Mouse (Mus musculus) lung, embryonic 16.5 days (tissue): ENCODE measurements around the gene Pla2g4a. TPM values are rescaled to one million over a fixed set of nuclear protein-coding genes. Genes with fewer than 3 reads are reported as not detected.

Source experiments
- ATAC-seq: fragments of 200-750 bp; cut with Nextera tagmentation; 2 replicates; pipeline ENCODE4 v1.8.0; 2017; ENCODE audit warnings: low read depth, mild to moderate bottlenecking, moderate library complexity
- H3K27ac ChIP-seq: fragments of 300-500 bp; sonication (generic); 2 replicates; pipeline ENCODE4 v1.5.1; 2014; ENCODE audit warnings: mild to moderate bottlenecking, control low read depth, low read length
- H3K27me3 ChIP-seq: fragments of 300-500 bp; sonication (generic); 2 replicates; pipeline ENCODE4 v1.6.1; 2014; ENCODE audit warnings: low read depth, low read length, mixed read lengths; ENCODE audit not compliant: control insufficient read depth, insufficient read depth
- H3K36me3 ChIP-seq: fragments of 300-500 bp; sonication (generic); 2 replicates; pipeline ENCODE4 v1.6.1; 2014; ENCODE audit warnings: low read length; ENCODE audit not compliant: control insufficient read depth, insufficient read depth
- H3K4me1 ChIP-seq: fragments of 300-500 bp; sonication (generic); replicated peaks from 2 replicates; pipeline ENCODE4 v1.6.1; 2014; ENCODE audit warnings: low read length, mixed read lengths; ENCODE audit not compliant: control insufficient read depth, insufficient read depth
- H3K4me2 ChIP-seq: fragments of 300-500 bp; sonication (generic); 2 replicates; pipeline ENCODE4 v1.6.1; 2014; ENCODE audit warnings: low read depth, low read length, control low read depth
- H3K4me3 ChIP-seq: fragments of 300-500 bp; sonication (generic); 2 replicates; pipeline ENCODE4 v1.5.1; 2014; ENCODE audit warnings: mild to moderate bottlenecking, low read length, control low read depth
- H3K9ac ChIP-seq: fragments of 300-500 bp; sonication (generic); 2 replicates; pipeline ENCODE4 v1.6.1; 2014; ENCODE audit warnings: low read length, control low read depth
- H3K9me3 ChIP-seq: fragments of 300-500 bp; sonication (generic); 2 replicates; pipeline ENCODE4 v1.6.1; 2016; ENCODE audit warnings: low read length; ENCODE audit not compliant: control insufficient read depth
- WGBS: fragments of 180-500 bp; shearing (Covaris S2); extraction: QIAGEN DNeasy Blood & Tissue Kit; methylation state at CpG from one replicate; pipeline ENCODE4 v1.1.7; 2014; 5-methylcytosine and 5-hydroxymethylcytosine counted together
- polyA plus RNA-seq: library from polyadenylated mRNA; unstranded; fragments of >200 nt; fragmentation: Nextera tagmentation; extraction: Ambion mirVana; gene quantifications from 2 replicates; pipeline ENCODE4 v1.2.1, GENCODE M21; 2015

Gene Pla2g4a
- polyA plus RNA-seq, 1 experiment from 2014 or later: 14.4 TPM

DNA sequence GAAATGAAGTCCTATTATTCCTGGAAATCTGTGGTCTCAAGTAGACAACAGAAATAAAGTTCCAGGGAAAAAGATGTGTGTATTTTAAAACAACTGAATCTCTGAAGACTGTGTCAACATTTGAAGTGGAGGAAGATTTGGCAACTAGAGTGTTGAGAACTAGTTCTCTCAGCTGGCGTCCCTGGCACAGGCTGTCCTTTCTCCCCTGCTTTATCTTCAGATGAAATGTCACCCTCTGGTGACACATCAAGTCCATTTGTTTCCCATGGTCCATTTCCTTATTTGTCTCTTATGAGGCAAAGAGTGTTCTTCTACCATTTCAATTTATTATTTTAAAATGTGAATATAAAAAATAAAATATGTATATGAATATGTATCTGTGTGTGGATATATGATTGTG lies 89.5 kb downstream of the Pla2g4a start:
- Histone ChIP-seq H3K36me3 (no peaks in the 10 kb centered on the region), H3K27me3 (no peaks in the 10 kb centered on the region), H3K4me2 (no peak overlapping the region), H3K27ac (no peak overlapping the region), H3K9me3 (no peaks in the 10 kb centered on the region), H3K4me3 (no peak overlapping the region), H3K4me1 (no peaks in the 10 kb centered on the region), H3K9ac (no peak overlapping the region)
- ATAC-seq: no peak
- 52% methylated on average over 1 of the region's 1 CpGs for WGBS

DNA sequence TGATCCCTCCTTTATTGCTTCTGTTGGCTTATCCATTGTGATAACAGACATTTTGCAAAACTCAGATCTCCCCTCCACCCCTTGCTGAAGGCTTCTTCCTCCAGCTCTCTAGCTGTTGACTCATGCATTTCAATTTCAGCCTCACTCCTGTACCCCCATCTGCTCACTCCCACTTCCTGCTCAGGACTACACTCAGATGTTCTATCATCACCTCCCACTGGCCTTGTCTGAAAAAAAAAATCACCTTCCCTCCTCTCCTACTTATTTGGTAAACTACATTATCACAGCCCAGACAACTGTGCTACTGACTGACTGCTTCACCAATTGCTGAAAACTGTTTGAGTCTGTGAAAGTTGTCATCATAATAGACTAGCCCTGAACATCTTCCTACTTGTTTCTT lies 93.8 kb downstream of the Pla2g4a start:
- Histone ChIP-seq H3K4me1 (no peaks in the 10 kb centered on the region), H3K27ac (no peak overlapping the region), H3K27me3 (no peaks in the 10 kb centered on the region), H3K9ac (no peak overlapping the region), H3K36me3 (no peaks in the 10 kb centered on the region), H3K9me3 (no peaks in the 10 kb centered on the region), H3K4me2 (no peak overlapping the region), H3K4me3 (no peak overlapping the region)
- no peak for ATAC-seq

DNA sequence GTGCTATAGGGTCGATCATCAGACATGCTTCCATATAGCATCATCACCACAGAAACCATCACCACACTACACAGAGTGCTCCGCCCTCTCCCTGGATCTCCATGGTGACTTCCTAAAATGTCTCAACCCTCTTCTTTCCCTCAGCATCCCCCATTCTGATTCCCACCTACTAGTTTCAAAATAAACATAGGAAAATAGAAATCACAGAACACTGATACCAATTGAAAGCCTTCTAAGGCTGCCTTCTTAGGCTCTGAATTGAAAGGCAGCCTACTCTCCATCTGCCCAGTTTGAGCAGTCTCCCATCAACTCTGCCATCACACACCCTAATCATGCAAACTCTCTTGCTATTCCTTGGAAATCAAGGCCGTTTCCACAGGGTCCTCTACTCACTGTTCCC lies 94.9 kb downstream of the Pla2g4a start:
- ATAC-seq: no peak
- Histone ChIP-seq H3K27ac (no peak overlapping the region), H3K27me3 (no peaks in the 10 kb centered on the region), H3K9me3 (no peaks in the 10 kb centered on the region), H3K4me1 (no peaks in the 10 kb centered on the region), H3K4me3 (no peak overlapping the region), H3K36me3 (no peaks in the 10 kb centered on the region), H3K9ac (no peak overlapping the region), H3K4me2 (no peak overlapping the region)
- WGBS: 85% methylated on average over 3 of the region's 3 CpGs

DNA sequence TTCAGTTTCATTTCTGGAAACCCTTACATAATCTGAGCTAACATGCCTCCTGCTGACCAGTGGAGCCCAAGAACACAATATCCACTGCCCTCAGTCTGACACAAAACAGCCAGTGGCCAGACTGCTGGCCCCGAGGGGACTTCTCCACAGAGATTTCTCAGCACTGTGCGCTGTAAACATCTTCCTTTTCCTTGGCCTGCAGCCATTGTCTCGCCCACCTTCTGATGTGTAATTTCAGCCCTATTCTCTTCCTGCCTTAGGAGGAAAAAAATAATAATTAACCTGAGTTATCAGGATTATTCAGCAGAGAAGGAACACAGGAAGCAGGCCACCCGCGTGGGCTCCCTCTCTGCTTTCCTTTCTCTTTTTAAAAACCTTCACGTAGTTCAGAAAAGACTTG lies 98.3 kb downstream of the Pla2g4a start:
- no peak overlapping the region for H3K9ac ChIP-seq
- no peak overlapping the region for H3K27ac ChIP-seq
- H3K4me1 ChIP-seq: no peaks in the 10 kb centered on the region
- no peaks in the 10 kb centered on the region for H3K36me3 ChIP-seq
- H3K27me3 ChIP-seq: no peaks in the 10 kb centered on the region
- no peaks in the 10 kb centered on the region for H3K9me3 ChIP-seq
- no peak overlapping the region for H3K4me3 ChIP-seq
- ATAC-seq: no peak
- WGBS: 29% methylated on average over 6 of the region's 6 CpGs
- no peak overlapping the region for H3K4me2 ChIP-seq

DNA sequence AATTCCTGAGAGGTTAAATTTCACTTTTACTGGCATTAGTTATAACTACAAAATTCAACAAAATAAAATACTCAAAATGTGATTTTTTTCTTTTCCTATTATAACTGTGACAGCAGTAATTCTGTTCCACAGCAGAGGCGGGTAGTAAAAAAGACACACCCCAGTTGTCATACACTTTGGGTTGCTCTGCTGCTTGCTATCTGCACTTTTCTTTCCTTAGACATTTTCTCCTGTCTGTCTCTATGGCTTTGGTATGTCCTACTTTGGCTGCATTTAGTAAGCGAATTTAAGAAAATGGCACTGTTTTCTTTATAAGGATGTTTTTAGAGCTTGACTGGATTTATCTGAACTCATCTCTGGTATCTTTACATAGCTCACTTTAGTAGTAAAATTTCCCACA lies 98.9 kb downstream of the Pla2g4a start:
- H3K4me1 ChIP-seq: no peaks in the 10 kb centered on the region
- no peak overlapping the region for H3K9ac ChIP-seq
- no peak for ATAC-seq
- no peaks in the 10 kb centered on the region for H3K27me3 ChIP-seq
- H3K27ac ChIP-seq: no peak overlapping the region
- no peak overlapping the region for H3K4me3 ChIP-seq
- WGBS: 79% methylated on average over 2 of the region's 2 CpGs
- no peak overlapping the region for H3K4me2 ChIP-seq
- H3K36me3 ChIP-seq: no peaks in the 10 kb centered on the region
- H3K9me3 ChIP-seq: no peaks in the 10 kb centered on the region

DNA sequence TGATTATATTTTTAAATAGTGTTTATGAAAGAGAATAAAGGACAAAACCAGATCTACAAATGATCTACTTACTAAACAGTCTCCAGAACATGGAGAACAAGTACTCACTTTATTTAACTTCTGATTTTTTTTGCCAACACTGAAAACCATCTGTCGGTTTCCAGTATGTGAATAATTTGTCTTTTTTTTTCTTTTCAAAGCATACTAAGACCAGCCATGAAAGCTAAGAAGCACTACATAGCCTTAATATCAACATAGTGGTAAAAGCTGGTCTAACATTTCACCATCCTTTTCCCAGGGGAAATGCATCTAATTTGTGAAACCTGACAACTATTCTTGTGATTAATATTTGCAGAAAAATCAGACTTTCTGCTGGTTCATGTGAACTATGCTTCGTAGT lies 99.5 kb downstream of the Pla2g4a start:
- no peaks in the 10 kb centered on the region for H3K27me3 ChIP-seq
- H3K4me2 ChIP-seq: no peak overlapping the region
- no peak overlapping the region for H3K4me3 ChIP-seq
- H3K27ac ChIP-seq: no peak overlapping the region
- no peak for ATAC-seq
- WGBS: 59% methylated on average over 2 of the region's 2 CpGs
- H3K9ac ChIP-seq: no peak overlapping the region
- no peaks in the 10 kb centered on the region for H3K36me3 ChIP-seq
- no peaks in the 10 kb centered on the region for H3K9me3 ChIP-seq
- no peaks in the 10 kb centered on the region for H3K4me1 ChIP-seq

DNA sequence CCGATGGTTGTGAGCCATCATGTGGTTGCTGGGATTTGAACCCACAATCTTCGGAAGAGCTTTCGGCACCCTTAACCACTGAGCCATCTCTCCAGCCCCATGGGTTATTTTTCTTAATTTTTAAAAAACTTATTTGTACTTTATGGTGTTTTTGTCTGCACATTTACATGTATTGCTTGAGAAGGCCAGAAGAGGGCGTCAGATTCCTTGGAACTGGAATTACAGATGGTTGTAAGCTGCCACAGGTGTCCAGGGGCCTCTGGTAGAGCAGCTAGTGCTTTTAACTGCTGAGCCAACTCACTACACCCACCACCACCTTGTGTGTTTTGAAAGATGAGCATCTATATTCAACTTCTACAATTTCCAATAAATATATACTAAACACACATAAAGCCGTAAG lies 102.4 kb downstream of the Pla2g4a start:
- ATAC-seq: no peak
- Histone ChIP-seq H3K27ac (no peak overlapping the region), H3K4me3 (no peak overlapping the region), H3K9ac (no peak overlapping the region), H3K4me2 (no peak overlapping the region), H3K27me3 (no peaks in the 10 kb centered on the region), H3K36me3 (no peaks in the 10 kb centered on the region), H3K4me1 (no peaks in the 10 kb centered on the region), H3K9me3 (no peaks in the 10 kb centered on the region)
- WGBS: 76% methylated on average over 5 of the region's 5 CpGs

DNA sequence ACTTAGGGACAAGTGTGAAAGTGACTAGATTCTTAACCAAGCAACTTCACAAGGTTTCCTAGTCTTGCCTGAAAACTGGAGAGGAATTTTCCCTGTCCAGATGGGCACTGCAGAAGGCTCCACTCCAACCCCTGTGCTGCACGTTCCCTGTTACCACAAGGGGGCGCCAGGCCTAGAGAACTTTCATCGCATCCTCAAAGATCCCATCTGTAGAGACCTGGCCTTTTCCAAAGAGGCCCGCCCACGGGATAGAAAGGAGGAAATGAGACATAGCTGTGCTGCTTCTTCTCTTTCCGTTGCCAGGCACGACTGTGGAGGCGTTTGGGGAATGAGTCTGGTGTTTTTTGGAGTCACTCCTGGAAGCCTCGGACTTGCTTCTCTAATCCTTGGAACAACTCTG lies 104.4 kb downstream of the Pla2g4a start:
- WGBS: 31% methylated on average over 9 of the region's 9 CpGs
- H3K4me3 ChIP-seq: no peak overlapping the region
- H3K4me1 ChIP-seq: no peaks in the 10 kb centered on the region
- H3K27me3 ChIP-seq: no peaks in the 10 kb centered on the region
- no peak for ATAC-seq
- H3K9me3 ChIP-seq: no peaks in the 10 kb centered on the region
- H3K9ac ChIP-seq: no peak overlapping the region
- H3K4me2 ChIP-seq: no peak overlapping the region
- H3K36me3 ChIP-seq: no peaks in the 10 kb centered on the region
- H3K27ac ChIP-seq: no peak overlapping the region

DNA sequence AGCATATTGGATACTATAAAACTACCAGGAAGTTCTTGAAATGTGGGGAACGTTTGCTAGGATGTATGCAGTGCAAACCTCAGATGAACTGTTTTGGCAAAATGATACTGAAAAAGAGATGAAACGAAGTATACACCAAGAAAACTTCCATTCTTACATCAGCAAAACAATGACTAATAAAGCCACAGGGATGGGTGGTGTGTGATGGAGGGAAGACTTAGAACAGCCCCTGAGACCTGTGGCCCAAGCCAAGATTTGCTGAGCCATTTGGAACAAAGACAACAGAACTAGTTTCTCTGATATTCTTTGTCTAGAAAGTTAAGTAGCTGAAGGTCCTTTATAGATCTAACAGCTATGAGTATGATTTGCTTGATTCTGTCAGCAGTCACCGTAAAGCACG lies 105.5 kb downstream of the Pla2g4a start:
- WGBS: 67% methylated on average over 4 of the region's 4 CpGs
- Histone ChIP-seq H3K27me3 (no peaks in the 10 kb centered on the region), H3K9ac (no peak overlapping the region), H3K9me3 (no peaks in the 10 kb centered on the region), H3K4me3 (no peak overlapping the region), H3K4me2 (no peak overlapping the region), H3K27ac (no peak overlapping the region), H3K36me3 (no peaks in the 10 kb centered on the region), H3K4me1 (no peaks in the 10 kb centered on the region)
- ATAC-seq: no peak

DNA sequence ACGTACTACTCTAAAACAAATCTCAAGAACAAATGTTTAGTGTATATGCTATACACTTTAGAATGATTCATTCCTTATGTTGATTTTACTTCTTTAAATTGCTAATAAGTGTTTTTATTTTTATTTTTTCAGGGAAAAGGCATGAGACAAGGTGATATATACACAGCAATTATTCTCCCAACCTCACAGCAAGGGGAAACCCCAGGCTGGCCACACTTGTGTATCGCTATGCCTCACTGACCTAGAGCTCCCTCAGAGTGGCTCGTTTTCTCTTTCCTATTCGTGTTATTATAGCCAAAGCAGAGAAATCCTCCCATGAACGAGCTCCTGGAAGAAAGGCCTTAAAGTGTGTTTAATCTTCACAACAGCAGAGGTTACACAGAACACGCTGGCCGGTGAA lies 106.2 kb downstream of the Pla2g4a start:
- WGBS: 60% methylated on average over 7 of the region's 7 CpGs
- Histone ChIP-seq H3K27me3 (no peaks in the 10 kb centered on the region), H3K9me3 (no peaks in the 10 kb centered on the region), H3K9ac (no peak overlapping the region), H3K36me3 (no peaks in the 10 kb centered on the region), H3K4me1 (no peaks in the 10 kb centered on the region), H3K27ac (no peak overlapping the region), H3K4me2 (no peak overlapping the region), H3K4me3 (no peak overlapping the region)
- no peak for ATAC-seq
